Mouse (Mus musculus) splenic B cell, adult 2 months (primary cell): ENCODE results near the gene Zfp810.
"Not testable (repeated sequence)": the region's sequence is repeated elsewhere in the genome, so short reads cannot be mapped to it uniquely, and the experiment has no call there.

Experiments
- DNase-seq: peaks from one replicate; pipeline ENCODE4 v3.0.0-alpha.2; 2011; ENCODE audit warnings: low read depth, low spot score
- H3K27me3 ChIP-seq: 2 replicates; pipeline ENCODE4 v1.6.1; 2012; ENCODE audit warnings: mild to moderate bottlenecking, low read length, moderate library complexity, mixed read lengths; ENCODE audit not compliant: control insufficient read depth, poor library complexity, insufficient read depth, severe bottlenecking
- H3K36me3 ChIP-seq: 2 replicates; pipeline ENCODE4 v1.6.1; 2012; ENCODE audit warnings: mild to moderate bottlenecking, low read length, moderate library complexity, mixed read lengths; ENCODE audit not compliant: control insufficient read depth, poor library complexity, insufficient read depth, severe bottlenecking

Gene Zfp810

DNA sequence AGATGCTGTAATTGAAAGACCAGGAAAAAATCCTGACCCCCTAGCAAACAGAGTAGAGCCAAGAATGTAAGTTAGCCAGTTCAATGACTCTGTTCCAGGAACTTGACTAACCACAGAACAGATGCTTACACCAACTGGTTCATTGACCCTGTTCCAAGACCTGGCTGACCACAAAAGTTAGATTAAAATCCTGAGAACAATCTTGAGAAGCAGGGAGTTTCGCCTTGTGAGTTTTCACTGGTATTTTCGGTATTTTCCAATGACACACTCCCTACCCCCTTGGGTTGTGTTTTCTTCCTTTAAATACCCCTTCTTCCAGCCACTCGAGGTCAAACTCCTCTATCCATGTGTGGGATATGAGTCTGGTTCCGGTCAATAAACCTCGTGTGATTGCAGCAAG lies 2.2 kb upstream of the Zfp810 start:
- H3K27me3 ChIP-seq: no peaks in the 10 kb centered on the region
- DNase-seq: no peak
- no peaks in the 10 kb centered on the region for H3K36me3 ChIP-seq

DNA sequence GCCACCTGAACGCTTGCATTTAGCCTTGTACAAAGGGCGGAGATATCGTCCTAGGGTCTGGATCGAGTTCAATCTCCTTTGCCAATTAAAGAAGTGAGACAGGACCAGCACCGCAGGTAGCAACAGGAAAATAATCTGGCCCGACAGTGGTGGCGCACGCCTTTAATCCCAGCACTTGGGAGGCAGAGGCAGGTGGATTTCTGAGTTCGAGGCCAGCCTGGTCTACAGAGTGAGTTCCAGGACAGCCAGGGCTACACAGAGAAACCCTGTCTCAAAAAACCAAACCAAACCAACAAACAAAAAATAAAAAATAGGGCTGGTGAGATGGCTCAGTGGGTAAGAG lies 443 bp upstream of the Zfp810 start:
- not testable (repeated sequence) for H3K36me3 ChIP-seq, H3K27me3 ChIP-seq, DNase-seq

DNA sequence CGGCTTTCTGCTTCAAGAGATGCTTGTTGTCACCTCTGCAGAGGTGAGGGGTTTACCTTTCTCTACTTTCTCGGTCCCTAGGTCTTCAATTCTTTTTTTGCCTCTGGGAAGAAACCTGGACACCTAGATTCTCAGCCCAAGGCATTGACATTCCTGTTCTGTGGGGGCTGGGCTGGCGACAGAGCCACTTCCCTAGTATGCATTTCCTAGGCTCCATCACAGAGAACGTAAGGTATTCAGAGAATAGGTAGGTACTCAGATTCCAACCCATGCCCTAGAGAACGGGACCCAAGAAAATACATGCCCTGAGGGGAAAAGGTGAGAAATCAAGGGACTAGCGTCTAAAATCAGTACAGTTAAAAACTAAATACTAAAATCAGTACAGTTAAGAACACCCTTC lies 722 bp downstream of the Zfp810 start:
- DNase-seq: no peak
- Histone ChIP-seq H3K36me3 (peaks cover 7% of the 10 kb centered on the region; the same call in 1 of the 2 replicates), H3K27me3 (no peaks in the 10 kb centered on the region)

DNA sequence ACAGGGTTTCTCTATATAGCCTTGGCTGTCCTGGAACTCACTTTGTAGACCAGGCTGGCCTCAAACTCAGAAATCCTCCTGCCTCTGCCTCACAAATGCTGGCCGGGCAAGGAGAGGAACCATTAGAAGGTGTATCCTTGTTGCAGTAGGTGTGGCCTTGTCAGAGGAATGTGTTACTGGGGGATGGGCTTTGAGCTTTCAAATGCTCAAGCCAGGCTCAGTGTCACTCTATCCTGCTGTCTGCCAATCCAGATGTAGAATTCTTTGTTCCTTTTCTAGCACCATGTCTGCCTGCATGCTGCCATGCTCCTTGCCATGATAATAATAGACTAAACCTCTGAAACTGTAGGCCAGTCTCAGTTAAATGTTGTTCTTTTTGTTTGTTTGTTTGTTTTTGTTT lies 5.2 kb downstream of the Zfp810 start:
- Histone ChIP-seq H3K27me3 (no peaks in the 10 kb centered on the region), H3K36me3 (peaks cover 7% of the 10 kb centered on the region)
- no peak for DNase-seq

DNA sequence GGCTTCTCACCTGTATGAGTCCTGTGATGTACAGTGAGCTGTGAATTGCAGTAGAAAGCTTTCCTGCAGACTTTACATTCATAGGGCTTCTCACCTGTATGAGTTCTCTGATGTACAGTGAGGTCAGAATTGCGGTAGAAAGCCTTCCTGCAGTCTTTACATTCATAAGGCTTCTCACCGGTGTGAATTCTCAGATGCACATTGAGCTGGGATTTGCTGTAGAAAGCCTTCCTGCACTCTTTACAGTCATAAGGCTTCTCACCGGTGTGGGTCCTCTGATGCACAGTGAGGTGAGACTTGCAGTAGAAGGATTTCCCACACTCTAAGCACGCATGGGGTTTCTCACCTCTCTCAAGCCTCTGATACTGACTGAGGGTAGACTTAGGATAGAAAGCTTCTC lies 28.7 kb downstream of the Zfp810 start:
- Histone ChIP-seq H3K36me3 (peaks cover 37% of the 10 kb centered on the region), H3K27me3 (no peaks in the 10 kb centered on the region)
- no peak for DNase-seq

DNA sequence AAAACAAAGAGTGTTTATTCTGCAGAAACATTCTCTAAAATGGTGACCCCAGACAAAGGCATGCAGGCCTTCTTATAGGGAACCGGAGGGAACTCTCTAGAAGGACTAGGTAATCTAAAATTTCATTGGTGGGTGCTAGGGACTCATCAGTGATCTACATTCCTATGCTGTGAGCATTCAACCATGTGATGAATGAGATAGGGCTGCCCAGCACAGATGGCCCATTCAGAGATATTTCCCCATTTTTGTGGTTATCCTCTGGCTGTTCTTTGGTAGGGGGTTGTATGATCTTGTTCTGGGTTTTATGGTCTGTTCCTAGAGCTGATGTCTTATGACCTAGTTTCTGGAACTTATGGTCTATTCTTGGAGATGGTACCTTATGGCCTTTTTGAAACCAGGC lies 38.6 kb downstream of the Zfp810 start:
- Histone ChIP-seq H3K27me3 (no peaks in the 10 kb centered on the region), H3K36me3 (no peaks in the 10 kb centered on the region)
- DNase-seq: no peak

DNA sequence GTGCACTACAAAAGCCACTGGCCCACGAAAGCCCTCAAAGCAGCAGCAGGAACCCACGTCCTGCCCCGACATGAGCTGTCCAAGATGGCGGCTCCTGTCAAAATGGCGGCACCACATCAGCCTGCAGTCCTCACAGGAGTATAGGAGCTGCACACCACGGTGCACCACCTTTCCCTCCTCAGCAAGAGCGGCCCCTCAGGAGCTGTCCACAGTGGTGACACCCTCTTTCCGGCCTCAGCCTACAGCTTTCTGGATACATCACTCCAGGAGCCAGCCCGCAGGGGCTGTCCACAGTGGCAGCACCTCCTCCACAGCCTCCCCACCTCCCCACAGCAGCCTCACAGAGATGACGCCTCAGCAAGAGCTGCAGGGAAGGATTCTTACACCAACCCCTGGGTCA lies 44.8 kb downstream of the Zfp810 start:
- DNase-seq: no peak
- Histone ChIP-seq H3K27me3 (no peaks in the 10 kb centered on the region), H3K36me3 (no peaks in the 10 kb centered on the region)

DNA sequence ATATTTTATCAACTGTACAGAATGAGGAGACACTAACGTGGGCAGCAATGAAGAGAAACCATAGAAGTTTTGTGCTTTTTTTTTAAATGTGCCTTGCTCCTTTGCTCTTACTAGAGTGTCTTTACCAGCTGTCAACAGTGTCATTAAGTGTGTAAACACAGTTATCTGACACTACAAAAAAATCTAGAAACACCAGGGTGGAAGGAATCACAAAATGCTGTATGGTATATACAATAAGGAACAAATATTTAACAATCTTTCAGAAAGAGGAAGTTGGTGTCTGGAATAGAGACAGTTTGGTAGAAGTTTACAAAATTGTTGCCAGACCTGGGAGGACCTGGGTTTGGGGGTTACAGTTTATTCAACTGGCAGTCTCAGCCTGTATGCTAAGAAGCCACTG lies 45.9 kb downstream of the Zfp810 start:
- DNase-seq: no peak
- no peaks in the 10 kb centered on the region for H3K36me3 ChIP-seq

DNA sequence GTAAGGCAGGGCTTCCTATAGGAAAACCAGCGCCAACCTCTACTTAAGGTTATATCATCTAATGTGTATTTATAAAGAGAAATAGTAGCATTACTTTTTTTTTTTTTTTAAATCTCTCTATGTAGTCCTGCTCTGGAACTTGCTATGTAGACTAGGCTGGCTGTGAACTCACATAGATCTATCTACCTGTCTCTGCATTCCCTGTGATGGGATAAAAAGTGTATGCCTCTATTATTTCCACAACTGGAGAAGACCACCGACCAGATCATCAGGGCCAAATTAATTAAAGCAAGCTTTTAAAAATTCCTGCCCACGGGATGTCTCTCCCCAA lies 47.4 kb downstream of the Zfp810 start:
- no peaks in the 10 kb centered on the region; the same call in 1 of the 2 replicates for H3K36me3 ChIP-seq
- no peaks in the 10 kb centered on the region for H3K27me3 ChIP-seq
- DNase-seq: no peak

More for the DNA sequence above, 45.9 kb downstream of the Zfp810 start:
- no peaks in the 10 kb centered on the region for H3K27me3 ChIP-seq

DNA sequence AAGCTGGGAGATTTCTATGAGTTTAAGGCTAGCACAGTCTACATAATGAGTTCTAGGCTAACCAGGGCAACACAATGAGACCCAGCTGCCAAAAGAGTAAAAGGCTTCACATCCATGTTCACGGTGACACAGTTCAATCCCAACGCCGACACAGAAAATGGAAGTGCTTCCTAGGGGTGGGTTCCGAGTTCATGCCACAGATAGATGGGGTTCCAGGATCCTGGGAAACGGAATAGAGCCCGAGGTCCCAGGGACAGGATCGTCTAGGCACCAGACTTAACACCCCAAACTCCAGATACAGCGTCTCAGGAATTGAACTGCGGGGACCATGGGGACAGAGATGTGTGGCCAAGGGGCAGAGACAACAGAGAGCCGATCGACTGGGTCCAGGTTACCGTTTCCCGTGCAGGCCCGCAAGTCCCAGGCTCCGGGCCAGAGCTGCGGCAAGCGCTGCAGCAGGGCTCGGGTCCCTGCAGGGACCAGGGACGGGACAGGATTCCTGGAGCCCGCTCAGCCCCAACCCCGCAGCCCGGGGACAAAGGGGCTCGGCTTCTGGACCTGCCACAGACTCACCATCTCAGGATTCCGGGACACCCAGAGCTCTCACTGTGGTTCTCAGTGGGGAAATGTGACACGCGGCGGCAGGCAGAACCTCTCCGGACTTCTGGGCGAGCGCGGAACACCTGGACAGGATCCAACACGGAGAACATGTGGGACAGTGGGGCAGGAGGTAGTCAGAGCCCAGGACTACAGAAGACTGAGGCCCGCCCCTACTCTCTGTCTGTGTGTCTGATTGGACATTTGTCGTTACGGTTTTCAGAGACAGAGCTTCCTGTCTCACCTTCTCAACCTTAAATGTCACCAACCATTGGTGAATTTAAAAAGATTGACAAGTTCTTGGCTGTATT lies 48.0 kb downstream of the Zfp810 start, which contains the start of gene Zfp599:
TSS of gene Zfp599 (minus strand) at position 712 of the 908 bp plus-strand sequence.
- DNase-seq: peak; percentile 79
- no peaks in the 10 kb centered on the region; the same call in 1 of the 2 replicates for H3K36me3 ChIP-seq
- H3K27me3 ChIP-seq: no peaks in the 10 kb centered on the region

DNA sequence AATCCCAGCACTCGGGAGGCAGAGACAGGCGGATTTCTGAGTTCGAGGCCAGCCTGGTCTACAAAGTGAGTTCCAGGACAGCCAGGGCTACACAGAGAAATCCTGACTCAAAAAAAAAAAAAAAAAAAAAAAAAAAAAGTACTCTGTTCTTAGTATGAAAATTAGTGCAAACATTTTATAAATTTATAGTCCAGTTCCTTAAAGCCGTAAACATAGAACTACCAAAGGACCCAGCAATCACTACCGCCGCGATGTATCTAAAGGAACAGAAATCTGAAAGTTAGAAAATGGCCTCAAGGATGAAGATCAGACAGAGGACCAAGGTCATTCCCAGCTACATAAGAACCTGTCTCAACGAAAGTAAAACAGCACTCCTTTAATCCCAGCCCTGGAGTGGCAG lies 48.7 kb downstream of the Zfp810 start:
- Histone ChIP-seq H3K36me3 (no peaks in the 10 kb centered on the region; the same call in 1 of the 2 replicates), H3K27me3 (no peaks in the 10 kb centered on the region)
- no peak for DNase-seq

DNA sequence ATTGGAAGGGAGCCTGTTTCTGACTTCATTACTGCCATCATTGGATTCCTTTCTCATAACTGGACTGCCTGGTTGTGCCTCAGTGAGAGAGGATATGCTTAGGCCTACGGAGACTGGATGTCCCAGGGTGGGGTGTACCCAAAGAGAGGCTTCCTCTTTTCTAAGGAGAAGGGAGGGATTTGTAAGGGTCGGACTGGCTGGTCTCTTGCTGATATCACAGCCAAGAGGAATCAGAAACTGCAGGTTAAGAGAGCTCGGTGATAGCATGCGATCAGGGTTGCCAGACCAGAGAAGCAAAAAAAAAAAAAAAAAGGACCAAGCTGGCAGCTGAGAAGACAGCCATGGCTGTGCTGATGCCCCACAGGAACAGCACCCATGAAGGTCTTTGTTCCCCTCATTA lies 50.9 kb downstream of the Zfp810 start:
- Histone ChIP-seq H3K36me3 (peaks cover 1% of the 10 kb centered on the region; the same call in 1 of the 2 replicates), H3K27me3 (no peaks in the 10 kb centered on the region)
- DNase-seq: no peak

DNA sequence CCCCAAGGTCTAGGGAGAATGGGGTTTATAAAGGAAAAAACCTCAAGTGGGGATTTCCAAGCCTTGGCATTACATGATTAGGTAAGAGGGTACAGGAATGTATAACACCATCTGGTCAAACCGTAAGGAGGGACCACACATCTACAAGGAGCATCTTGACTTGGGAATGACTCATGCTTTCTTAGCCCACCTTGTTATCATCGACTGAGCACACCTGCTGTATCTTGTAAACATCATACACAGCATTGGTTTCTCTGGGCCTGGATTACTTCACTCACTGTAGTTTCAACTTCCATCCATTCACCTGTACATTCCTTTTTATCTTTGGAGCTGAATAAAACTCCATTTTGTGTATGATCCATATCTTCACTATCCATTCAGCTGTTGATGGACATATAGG lies 63.2 kb downstream of the Zfp810 start:
- no peaks in the 10 kb centered on the region for H3K27me3 ChIP-seq
- peaks cover 12% of the 10 kb centered on the region for H3K36me3 ChIP-seq
- no peak for DNase-seq

DNA sequence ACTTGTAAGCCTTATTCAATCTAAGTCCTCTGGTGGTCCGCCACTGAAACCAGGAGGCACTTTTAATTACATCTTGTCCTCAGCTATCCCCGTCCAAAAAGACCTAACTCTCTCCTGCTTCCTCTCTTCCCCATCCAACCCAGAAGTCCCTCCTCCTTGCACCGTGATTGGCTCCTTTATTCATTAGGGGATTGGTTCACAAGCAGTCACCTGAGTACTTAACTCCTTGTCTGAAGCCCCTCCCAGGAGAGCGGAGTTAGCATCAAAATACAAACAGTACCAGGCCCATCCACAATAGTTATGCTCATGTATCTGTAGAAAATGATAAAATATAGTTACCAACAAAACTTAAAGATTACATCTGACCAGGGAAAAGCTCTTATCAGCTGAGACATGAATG lies 67.4 kb downstream of the Zfp810 start:
- H3K36me3 ChIP-seq: peaks cover 18% of the 10 kb centered on the region
- DNase-seq: no peak

DNA sequence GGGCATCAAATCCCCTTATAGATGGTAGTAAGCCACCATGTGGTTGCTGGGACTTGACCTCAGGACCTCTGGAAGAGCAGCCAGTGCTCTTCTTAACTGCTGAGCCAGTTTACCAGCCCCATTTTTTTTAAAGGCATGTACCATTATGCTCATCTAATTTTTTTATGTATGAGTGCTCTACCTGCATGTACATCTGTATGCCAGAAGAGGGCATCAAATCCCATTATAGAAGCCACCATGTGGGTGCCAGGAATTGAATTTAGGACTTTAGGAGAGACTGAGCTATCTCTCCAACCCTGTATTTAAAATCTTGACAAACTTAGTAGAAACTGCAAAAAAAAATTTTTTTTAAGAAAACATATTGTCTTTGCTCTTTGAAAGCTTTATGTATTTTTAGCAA lies 76.9 kb downstream of the Zfp810 start:
- peak; percentile 55 for DNase-seq
- no peaks in the 10 kb centered on the region for H3K36me3 ChIP-seq
- H3K27me3 ChIP-seq: no peaks in the 10 kb centered on the region

More for the DNA sequence above, 67.4 kb downstream of the Zfp810 start:
- H3K27me3 ChIP-seq: no peaks in the 10 kb centered on the region

DNA sequence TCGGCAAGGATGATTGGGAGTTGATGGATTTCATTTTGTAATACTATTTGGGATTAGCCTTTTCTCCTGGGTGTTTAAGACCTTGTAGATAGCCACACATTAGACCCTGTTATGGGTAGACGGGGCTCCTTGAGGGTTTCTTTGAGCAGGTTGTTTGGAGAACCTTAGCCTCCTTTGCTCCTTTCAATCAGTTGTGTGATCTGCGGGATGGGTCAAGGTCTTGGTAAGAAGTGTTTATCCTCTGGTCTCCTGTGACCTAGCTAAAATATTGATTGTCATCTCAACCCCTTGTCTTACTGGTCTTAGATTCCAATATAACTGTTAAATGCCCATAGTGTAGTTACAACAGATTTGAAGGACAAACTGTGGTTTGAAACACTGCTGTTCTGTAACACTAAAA lies 77.4 kb downstream of the Zfp810 start:
- H3K27me3 ChIP-seq: no peaks in the 10 kb centered on the region
- H3K36me3 ChIP-seq: no peaks in the 10 kb centered on the region
- DNase-seq: no peak
